In the genomic region with DNA sequence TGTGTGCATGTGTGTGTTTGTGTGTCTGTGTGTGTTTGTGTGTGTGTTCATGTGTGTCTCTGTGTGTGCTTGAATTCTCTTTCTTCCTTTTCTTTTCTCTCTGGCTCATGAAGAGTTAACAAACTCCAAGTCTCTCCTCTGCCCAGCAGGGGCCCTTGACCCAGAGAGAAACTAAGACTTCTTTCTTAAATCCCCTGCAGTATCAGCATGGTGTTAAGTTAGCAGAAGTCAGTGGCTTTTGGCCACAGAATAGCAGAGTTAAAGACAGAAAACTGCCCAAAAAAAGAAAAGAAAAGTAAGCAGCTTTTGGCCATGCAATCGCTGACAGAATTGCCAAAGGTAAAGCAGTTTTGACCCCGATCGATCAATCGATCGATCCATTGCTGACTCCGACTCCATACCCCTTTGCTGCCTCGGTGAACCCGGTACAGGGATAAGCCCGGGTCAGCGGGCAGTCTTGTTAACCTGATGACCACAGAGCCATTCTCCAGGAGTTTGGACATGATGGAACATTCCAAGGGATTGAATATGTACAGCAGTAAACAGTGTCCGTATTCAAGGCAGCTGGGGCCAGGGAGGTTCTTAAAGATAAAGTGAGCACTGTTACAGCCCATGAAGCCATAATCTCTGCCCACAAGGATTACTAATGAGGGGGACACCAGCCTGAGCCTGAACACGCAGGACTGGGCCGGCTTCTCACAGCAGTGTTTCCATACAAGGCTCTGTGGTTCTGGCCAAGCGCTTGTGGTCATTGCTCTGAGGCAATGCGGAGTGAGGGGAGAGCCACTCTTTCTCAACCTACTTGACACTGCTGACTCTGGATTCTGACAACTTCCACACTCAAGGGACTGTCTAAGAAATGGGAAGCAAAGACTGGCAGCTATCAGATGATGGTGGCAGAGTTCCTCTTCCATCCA, we compare ENCODE assay signal across 8 mouse cellular contexts. TPM values are rescaled to one million over a fixed set of nuclear protein-coding genes. Genes with fewer than 3 reads are reported as not detected.
DNase-seq lines count a peak whose midpoint lies in the region; ATAC-seq lines count a peak whose summit lies in the region.

No protein-coding gene starts in this region.

- H3K9ac ChIP-seq in midbrain, embryonic 12.5 days (replicated peaks): no peak overlapping the region
- H3K9ac ChIP-seq in midbrain, embryonic 15.5 days: no peak overlapping the region

- peaks cover 17% of the 10 kb centered on the region for H3K4me1 ChIP-seq in midbrain, embryonic 12.5 days
- H3K4me1 ChIP-seq in midbrain, embryonic 15.5 days: peaks cover 4% of the 10 kb centered on the region

- ATAC-seq in midbrain, embryonic 12.5 days (ENCODE audit: low FRiP score, low read depth): no peak
- ATAC-seq in midbrain, embryonic 15.5 days (replicated peaks): no peak

- H3K27ac ChIP-seq in midbrain, embryonic 12.5 days (replicated peaks): 0 out of 2 replicates have a peak overlapping the region, but pooled peaks have one; percentile 30
- no peak overlapping the region for H3K27ac ChIP-seq in midbrain, embryonic 15.5 days

- H3K4me3 ChIP-seq in midbrain, embryonic 12.5 days: no peak overlapping the region
- H3K4me3 ChIP-seq in midbrain, embryonic 15.5 days: no peak overlapping the region

- no peaks in the 10 kb centered on the region for H3K9me3 ChIP-seq in midbrain, embryonic 12.5 days
- no peaks in the 10 kb centered on the region for H3K9me3 ChIP-seq in midbrain, embryonic 15.5 days

- DNase-seq in embryo, embryonic 11 days: peak; percentile 39
- DNase-seq in embryo, embryonic 10 days (ENCODE audit: low spot score): no peak
- DNase-seq in liver: peak; percentile 73
- DNase-seq in spleen, postnatal 10 days (ENCODE audit: low spot score in 2 of 2): peak; percentile 61 to 70
- no peak for DNase-seq in right cerebral cortex, postnatal 4 days
- no peak for DNase-seq in cerebellum, postnatal 14 days

- peak overlapping the region; percentile 13 for H3K4me2 ChIP-seq in midbrain, embryonic 12.5 days (replicated peaks)
- no peak overlapping the region for H3K4me2 ChIP-seq in midbrain, embryonic 15.5 days

- H3K36me3 ChIP-seq in midbrain, embryonic 12.5 days: no peaks in the 10 kb centered on the region
- H3K36me3 ChIP-seq in midbrain, embryonic 15.5 days (replicated peaks): no peaks in the 10 kb centered on the region

- WGBS in midbrain, embryonic 12.5 days: 12% methylated on average over 15 of the region's 15 CpGs
- 15% methylated on average over 15 of the region's 15 CpGs for WGBS in midbrain, embryonic 15.5 days

- H3K27me3 ChIP-seq in midbrain, embryonic 12.5 days: 0 out of 2 replicates have a peak, but pooled peaks cover 5% of the 10 kb centered on the region
- H3K27me3 ChIP-seq in midbrain, embryonic 15.5 days (replicated peaks): no peaks in the 10 kb centered on the region

RNA-seq across cellular contexts. Expression of a gene that starts 11.9 kb away (rescaled TPM):
- polyA plus RNA-seq in midbrain, embryonic 12.5 days (2016; fragmentation: Nextera tagmentation; extraction: Ambion mirVana): 33.2 and 36.0 TPM in 2 replicates
- 56.1 and 62.6 TPM in 2 replicates for polyA plus RNA-seq in midbrain, embryonic 15.5 days (2015; fragmentation: Nextera tagmentation; extraction: Ambion mirVana)

RNA-seq across cellular contexts. Expression of a gene that starts 17.5 kb away (rescaled TPM):
- polyA plus RNA-seq in midbrain, embryonic 12.5 days (2016; fragmentation: Nextera tagmentation; extraction: Ambion mirVana): 0.78 and 1.0 TPM in 2 replicates
- 0.19 and 0.28 TPM in 2 replicates for polyA plus RNA-seq in midbrain, embryonic 15.5 days (2015; fragmentation: Nextera tagmentation; extraction: Ambion mirVana)

RNA-seq across cellular contexts. Expression of a gene that starts 41.5 kb away (rescaled TPM):
- polyA plus RNA-seq in midbrain, embryonic 12.5 days (2016; fragmentation: Nextera tagmentation; extraction: Ambion mirVana): 0.19 and 0.37 TPM in 2 replicates
- polyA plus RNA-seq in midbrain, embryonic 15.5 days (2015; fragmentation: Nextera tagmentation; extraction: Ambion mirVana): 0.31 and 0.49 TPM in 2 replicates

RNA-seq across cellular contexts. Expression of a gene that starts 49.9 kb away (rescaled TPM):
- polyA plus RNA-seq in midbrain, embryonic 12.5 days (2016; fragmentation: Nextera tagmentation; extraction: Ambion mirVana): 800 and 870 TPM in 2 replicates
- polyA plus RNA-seq in midbrain, embryonic 15.5 days (2015; fragmentation: Nextera tagmentation; extraction: Ambion mirVana): 116 and 149 TPM in 2 replicates

RNA-seq across cellular contexts. Expression of a gene that starts 53.1 kb away (rescaled TPM):
- polyA plus RNA-seq in midbrain, embryonic 12.5 days (2016; fragmentation: Nextera tagmentation; extraction: Ambion mirVana): 48.5 and 50.2 TPM in 2 replicates
- 44.3 and 44.9 TPM in 2 replicates for polyA plus RNA-seq in midbrain, embryonic 15.5 days (2015; fragmentation: Nextera tagmentation; extraction: Ambion mirVana)

Comparison
In these comparisons a context has a peak if more than half of its experiments do, and no peak if none do; other contexts are left out.
1. DNase-seq: peak in embryo, embryonic 11 days (single experiment), liver (single experiment) and spleen, postnatal 10 days (2 of 2); none in embryo, embryonic 10 days (single experiment), right cerebral cortex, postnatal 4 days (single experiment) and cerebellum, postnatal 14 days (0 of 2).